Mouse (Mus musculus) embryonic fibroblast, embryonic 13.5 days (primary cell): Measurements from ENCODE around the gene Col4a1. TPM values are rescaled to one million over a fixed set of nuclear protein-coding genes. Genes with fewer than 3 reads are reported as not detected.

ENCODE experiments used
- H3K27ac ChIP-seq: 2 replicates; pipeline ENCODE4 v1.5.1; 2012; ENCODE audit warnings: low read length, control low read depth, inconsistent platforms; ENCODE audit not compliant: insufficient read depth
- H3K4me1 ChIP-seq: 2 replicates; pipeline ENCODE4 v1.6.1; 2011; ENCODE audit warnings: low read length; ENCODE audit not compliant: control insufficient read depth, insufficient read depth
- H3K4me3 ChIP-seq: 2 replicates; pipeline ENCODE4 v1.5.1; 2011; ENCODE audit warnings: mild to moderate bottlenecking, control low read depth, low read length; ENCODE audit not compliant: insufficient read depth
- CTCF ChIP-seq: IDR thresholded peaks from 2 replicates; pipeline ENCODE4 v1.5.1; 2011; ENCODE audit warnings: mild to moderate bottlenecking, control low read depth, low read length, moderate library complexity, borderline replicate concordance; ENCODE audit not compliant: insufficient read depth
- POLR2A ChIP-seq: IDR thresholded peaks from 2 replicates; pipeline ENCODE4 v1.6.1; 2011; ENCODE audit warnings: low read depth, mild to moderate bottlenecking, control low read depth, low read length, moderate library complexity
- polyA plus RNA-seq: library from polyadenylated mRNA; stranded (reverse); fragments of >200 nt; gene quantifications from 2 replicates; pipeline ENCODE4 v1.2.4, GENCODE M21; 2011; ENCODE audit warnings: low read depth; ENCODE audit not compliant: missing spikeins, insufficient read length

Gene Col4a1
- polyA plus RNA-seq, 1 experiment = 757 TPM

- TF ChIP-seq CTCF = no peak
- no peak for TF ChIP-seq POLR2A
- Histone ChIP-seq H3K4me1 (0 out of 2 replicates have a peak, but pooled peaks cover 11% of the 10 kb centered on the region), H3K4me3 (no peak overlapping the region), H3K27ac (no peak overlapping the region)
Measured at GRCm38 (mm10) chr8:11288286-11288685, 24.3 kb downstream of the Col4a1 start.

GRCm38 (mm10) chr8:11287139-11287538 is 25.5 kb downstream of the Col4a1 start:
- no peak overlapping the region for H3K27ac ChIP-seq
- H3K4me1 ChIP-seq = 0 out of 2 replicates have a peak, but pooled peaks cover 8% of the 10 kb centered on the region
- H3K4me3 ChIP-seq = no peak overlapping the region
- TF ChIP-seq POLR2A (no peak), CTCF (no peak)

GRCm38 (mm10) chr8:11285437-11285836 is 27.2 kb downstream of the Col4a1 start:
- TF ChIP-seq CTCF (no peak), POLR2A (no peak)
- H3K4me3 ChIP-seq = no peak overlapping the region
- 0 out of 2 replicates have a peak, but pooled peaks cover 8% of the 10 kb centered on the region for H3K4me1 ChIP-seq
- H3K27ac ChIP-seq = no peak overlapping the region

- H3K27ac ChIP-seq = no peak overlapping the region
- H3K4me3 ChIP-seq = no peak overlapping the region
- TF ChIP-seq POLR2A = no peak
- no peak for TF ChIP-seq CTCF
- H3K4me1 ChIP-seq = peaks cover 21% of the 10 kb centered on the region
Measured at GRCm38 (mm10) chr8:11283217-11283616, 29.4 kb downstream of the Col4a1 start.

- Histone ChIP-seq H3K4me3 (no peak overlapping the region), H3K27ac (no peak overlapping the region), H3K4me1 (peaks cover 23% of the 10 kb centered on the region)
- TF ChIP-seq CTCF = no peak
- TF ChIP-seq POLR2A = no peak
Measured at GRCm38 (mm10) chr8:11282696-11283095, 29.9 kb downstream of the Col4a1 start.

- Histone ChIP-seq H3K4me1 (peaks cover 19% of the 10 kb centered on the region), H3K27ac (no peak overlapping the region), H3K4me3 (no peak overlapping the region)
- TF ChIP-seq POLR2A = no peak
- no peak for TF ChIP-seq CTCF
Measured at GRCm38 (mm10) chr8:11282139-11282538, 30.5 kb downstream of the Col4a1 start.

GRCm38 (mm10) chr8:11280721-11281268 is 31.8 kb downstream of the Col4a1 start:
- H3K4me3 ChIP-seq = no peak overlapping the region
- TF ChIP-seq POLR2A (no peak), CTCF (no peak)
- H3K4me1 ChIP-seq = peaks cover 17% of the 10 kb centered on the region
- no peak overlapping the region for H3K27ac ChIP-seq

GRCm38 (mm10) chr8:11279296-11279826 is 33.3 kb downstream of the Col4a1 start:
- Histone ChIP-seq H3K27ac (no peak overlapping the region; the same call in 1 of the 2 replicates), H3K4me3 (no peak overlapping the region), H3K4me1 (peaks cover 17% of the 10 kb centered on the region)
- TF ChIP-seq POLR2A (no peak), CTCF (no peak)

GRCm38 (mm10) chr8:11278101-11278611 is 34.5 kb downstream of the Col4a1 start:
- no peak for TF ChIP-seq POLR2A
- no peak for TF ChIP-seq CTCF
- H3K4me1 ChIP-seq = peaks cover 23% of the 10 kb centered on the region
- no peak overlapping the region for H3K4me3 ChIP-seq
- H3K27ac ChIP-seq = peak overlapping the region; percentile 53

GRCm38 (mm10) chr8:11277602-11278051 is 35.0 kb downstream of the Col4a1 start:
- Histone ChIP-seq H3K4me3 (no peak overlapping the region), H3K4me1 (peaks cover 23% of the 10 kb centered on the region), H3K27ac (peak overlapping the region; percentile 53)
- no peak for TF ChIP-seq POLR2A
- no peak for TF ChIP-seq CTCF
